Mouse (Mus musculus): ENCODE measurements around the gene Defb33.

The Defb33 gene

GRCm38 (mm10) chr8:20892369-20892768 lies at the start of gene Defb33:
Gene Defb33, plus strand, starts transcription at chr8:20892669.
- in situ Hi-C loops (cut with MboI, MseI), result no loop called here

- in situ Hi-C loops (cut with MboI, MseI), result no loop called here
Measured at GRCm38 (mm10) chr8:20874608-20875007, 17.9 kb upstream of the Defb33 start.

GRCm38 (mm10) chr8:20902527-20902926 lies 10.1 kb downstream of the Defb33 start, which contains the start of gene Gm15056:
Gene Gm15056, minus strand, starts transcription at chr8:20902627.
- in situ Hi-C loops (cut with MboI, MseI), result no loop called here

- in situ Hi-C loops (cut with MboI, MseI), result no loop called here
Measured at GRCm38 (mm10) chr8:20907119-20907518, 14.7 kb downstream of the Defb33 start.

GRCm38 (mm10) chr8:20908256-20908655 lies 15.8 kb downstream of the Defb33 start:
- in situ Hi-C loops (cut with MboI, MseI), result no loop called here

GRCm38 (mm10) chr8:20912288-20912687 lies 19.8 kb downstream of the Defb33 start:
- in situ Hi-C loops (cut with MboI, MseI), result no loop called here

- in situ Hi-C loops (cut with MboI, MseI), result no loop called here
Measured at GRCm38 (mm10) chr8:20921971-20922370, 29.5 kb downstream of the Defb33 start, which contains the start of gene Gm6040. Gene Gm6040, minus strand, starts transcription at chr8:20922071.

GRCm38 (mm10) chr8:20944610-20945009 lies 52.1 kb downstream of the Defb33 start, which contains the start of gene AY761185:
Gene AY761185, minus strand, starts transcription at chr8:20944710.
- in situ Hi-C loops (cut with MboI, MseI), result no loop called here
